Mouse (Mus musculus): ENCODE data around the gene Ajm1. TPM values are rescaled to one million over a fixed set of nuclear protein-coding genes. Genes with fewer than 3 reads are reported as not detected.
A peak's percentile ranks its signal among the peaks of the same experiment; 100 is the strongest.

Ajm1 gene
- polyA plus RNA-seq, 1 experiment from 2014 or later = 1.5 TPM

DNA sequence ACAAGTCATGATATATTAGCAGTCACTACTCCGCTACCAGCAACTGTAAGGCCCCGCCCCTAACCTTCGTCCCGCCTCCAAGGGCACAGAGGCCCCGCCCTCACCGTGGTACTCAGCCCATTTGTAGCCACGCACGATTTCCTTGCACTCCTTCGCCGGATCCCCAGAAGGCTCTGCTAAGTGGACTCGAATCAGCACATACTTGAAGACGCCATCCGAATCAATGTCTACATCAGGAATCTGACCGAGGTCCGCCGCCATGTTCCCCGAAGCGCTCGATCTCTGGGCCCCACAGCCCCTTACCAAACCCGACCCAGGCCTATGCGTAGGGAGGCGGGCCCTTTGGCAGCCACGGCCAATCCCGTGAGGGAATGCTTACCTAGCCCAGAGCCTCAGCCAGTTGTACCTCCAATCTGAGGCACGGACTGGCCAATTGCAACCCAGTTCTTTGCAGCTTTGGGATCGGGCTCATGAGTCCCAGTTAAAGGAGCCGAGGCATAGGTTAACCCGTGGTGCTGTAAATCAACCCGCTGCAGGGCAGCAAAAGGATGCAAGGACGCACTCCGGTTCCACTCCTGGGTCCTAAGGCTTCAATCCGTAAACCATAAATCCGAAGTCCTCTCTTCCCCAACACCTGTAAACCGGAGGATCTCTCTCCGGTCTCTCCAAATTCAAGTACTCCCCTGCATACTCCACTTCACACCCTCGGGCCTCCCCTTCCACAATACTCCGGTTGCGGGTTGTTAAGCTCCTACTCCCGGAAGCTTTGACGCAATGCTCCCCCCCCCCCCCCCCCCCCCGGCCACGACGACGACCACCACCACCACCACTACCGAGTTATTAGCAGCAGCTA lies 6.8 kb downstream of the Ajm1 start, which contains the start of the genes Mamdc4 and Phpt1:
Gene Mamdc4, minus strand, starts transcription at position 267 of the 853 bp plus-strand sequence.
Gene Phpt1, minus strand, starts transcription at position 646 of the 853 bp plus-strand sequence.
- Histone ChIP-seq H3K27me3 (peaks cover 43% of the 10 kb centered on the region), H3K36me3 (replicated peaks) (peaks cover 21% of the 10 kb centered on the region), H3K4me1 (peaks cover 53% of the 10 kb centered on the region), H3K9ac (peak within 1 kb of the TSS; percentile 65), H3K9me3 (no peaks in the 10 kb centered on the region), H3K4me3 (replicated peaks) (peak within 1 kb of the TSS; percentile 61), H3K4me2 (peak within 1 kb of the TSS; percentile 74), H3K27ac (peak within 1 kb of the TSS; percentile 85)
- ATAC-seq (ENCODE audit: low FRiP score) = peak; percentile 98
- under 1% methylated on average over 42 of the region's 45 CpGs for WGBS

- Histone ChIP-seq H3K9ac (peak overlapping the region; percentile 65), H3K4me3 (replicated peaks) (peak overlapping the region; percentile 61), H3K36me3 (replicated peaks) (peaks cover 27% of the 10 kb centered on the region), H3K27ac (no peak overlapping the region), H3K9me3 (no peaks in the 10 kb centered on the region), H3K4me1 (peaks cover 46% of the 10 kb centered on the region), H3K27me3 (peaks cover 37% of the 10 kb centered on the region), H3K4me2 (peak overlapping the region; percentile 74)
- WGBS = 18% methylated on average over 11 of the region's 11 CpGs
- 0 out of 2 replicates have a peak, but pooled peaks have one; percentile 1 for ATAC-seq (ENCODE audit: low FRiP score)
Measured at GRCm38 (mm10) chr2:25574136-25574535, 7.4 kb downstream of the Ajm1 start.

GRCm38 (mm10) chr2:25573068-25573467 lies 8.5 kb downstream of the Ajm1 start:
- Histone ChIP-seq H3K27me3 (peaks cover 26% of the 10 kb centered on the region), H3K4me1 (peaks cover 38% of the 10 kb centered on the region), H3K9ac (no peak overlapping the region), H3K27ac (no peak overlapping the region), H3K4me2 (peak overlapping the region; percentile 74), H3K36me3 (replicated peaks) (peaks cover 38% of the 10 kb centered on the region), H3K4me3 (replicated peaks) (no peak overlapping the region), H3K9me3 (no peaks in the 10 kb centered on the region)
- WGBS = 92% methylated on average over 2 of the region's 2 CpGs
- ATAC-seq (ENCODE audit: low FRiP score) = no peak

DNA sequence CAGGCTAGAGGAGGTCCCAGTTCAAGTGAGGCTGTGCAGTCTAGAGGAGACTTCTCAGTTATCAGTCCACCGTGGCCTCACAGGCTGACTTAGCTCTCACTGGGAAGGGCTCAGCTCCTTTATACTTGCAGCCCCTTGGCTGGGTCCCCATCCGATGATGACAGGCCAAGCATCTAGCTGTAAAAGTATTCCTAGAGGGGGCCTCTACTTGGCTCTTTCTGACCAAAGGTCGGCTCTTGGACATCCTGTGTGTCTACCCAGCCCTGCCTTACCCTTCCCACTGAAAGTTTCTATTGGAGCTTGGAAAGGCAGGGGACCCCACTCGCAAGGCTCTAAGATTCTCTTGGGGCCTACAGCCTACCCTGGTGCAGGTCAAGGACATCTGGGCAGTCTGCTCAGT lies 10.3 kb downstream of the Ajm1 start:
- Histone ChIP-seq H3K9ac (no peak overlapping the region), H3K4me1 (peaks cover 26% of the 10 kb centered on the region), H3K9me3 (no peaks in the 10 kb centered on the region), H3K4me2 (no peak overlapping the region), H3K27me3 (peaks cover 8% of the 10 kb centered on the region), H3K27ac (no peak overlapping the region), H3K4me3 (replicated peaks) (no peak overlapping the region), H3K36me3 (replicated peaks) (peaks cover 54% of the 10 kb centered on the region)
- WGBS = 85% methylated on average over 4 of the region's 4 CpGs
- ATAC-seq (ENCODE audit: low FRiP score) = no peak

GRCm38 (mm10) chr2:25569323-25569722 lies 12.2 kb downstream of the Ajm1 start:
- Histone ChIP-seq H3K4me2 (no peak overlapping the region), H3K27ac (no peak overlapping the region), H3K36me3 (replicated peaks) (peaks cover 73% of the 10 kb centered on the region), H3K4me3 (replicated peaks) (no peak overlapping the region), H3K4me1 (peaks cover 18% of the 10 kb centered on the region), H3K27me3 (no peaks in the 10 kb centered on the region), H3K9ac (no peak overlapping the region), H3K9me3 (no peaks in the 10 kb centered on the region)
- ATAC-seq (ENCODE audit: low FRiP score) = no peak
- WGBS = 96% methylated on average over 3 of the region's 3 CpGs

DNA sequence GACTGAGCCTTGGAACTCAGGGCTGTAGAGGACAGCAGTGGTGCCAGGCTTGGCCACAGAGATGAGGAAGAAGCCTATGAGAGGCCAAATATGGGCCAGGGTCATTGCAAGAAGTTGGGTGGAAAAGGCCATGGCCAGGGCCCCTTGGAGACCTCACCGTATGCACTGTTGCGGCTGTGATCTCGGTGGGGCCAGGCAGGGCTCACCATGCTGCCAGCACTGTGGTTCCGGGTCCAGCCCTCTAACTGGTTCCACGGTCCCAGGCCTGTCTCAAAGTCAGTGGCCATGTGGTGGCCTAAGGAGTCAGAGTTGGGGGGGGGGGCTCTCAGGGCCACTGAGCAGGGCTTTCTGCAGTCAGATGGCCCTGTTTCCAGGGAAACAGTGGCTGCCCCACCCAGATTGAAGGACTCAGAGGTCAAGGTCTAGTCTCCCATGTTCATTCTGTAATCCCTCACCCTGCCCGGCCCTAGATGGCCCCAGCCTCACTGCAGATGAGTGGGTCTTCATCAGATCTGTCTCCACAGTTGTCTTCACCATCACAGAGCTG lies 13.0 kb downstream of the Ajm1 start:
- no peaks in the 10 kb centered on the region for H3K27me3 ChIP-seq
- H3K9ac ChIP-seq = no peak overlapping the region
- H3K4me3 ChIP-seq (replicated peaks) = no peak overlapping the region
- no peaks in the 10 kb centered on the region for H3K9me3 ChIP-seq
- H3K27ac ChIP-seq = no peak overlapping the region
- peaks cover 10% of the 10 kb centered on the region for H3K4me1 ChIP-seq
- H3K4me2 ChIP-seq = no peak overlapping the region
- peaks cover 81% of the 10 kb centered on the region for H3K36me3 ChIP-seq (replicated peaks)
- ATAC-seq (ENCODE audit: low FRiP score) = no peak
- WGBS = 96% methylated on average over 6 of the region's 6 CpGs

GRCm38 (mm10) chr2:25566558-25566957 lies 15.0 kb downstream of the Ajm1 start:
- peaks cover 96% of the 10 kb centered on the region for H3K36me3 ChIP-seq (replicated peaks)
- no peaks in the 10 kb centered on the region for H3K9me3 ChIP-seq
- ATAC-seq (ENCODE audit: low FRiP score) = no peak
- 89% methylated on average over 6 of the region's 6 CpGs for WGBS
- H3K27ac ChIP-seq = no peak overlapping the region
- no peak overlapping the region for H3K4me2 ChIP-seq
- H3K9ac ChIP-seq = no peak overlapping the region
- no peaks in the 10 kb centered on the region for H3K4me1 ChIP-seq
- no peaks in the 10 kb centered on the region for H3K27me3 ChIP-seq
- H3K4me3 ChIP-seq (replicated peaks) = no peak overlapping the region

GRCm38 (mm10) chr2:25565741-25566140 lies 15.8 kb downstream of the Ajm1 start:
- no peak for ATAC-seq (ENCODE audit: low FRiP score)
- no peak overlapping the region for H3K27ac ChIP-seq
- H3K4me1 ChIP-seq = no peaks in the 10 kb centered on the region
- no peak overlapping the region for H3K4me3 ChIP-seq (replicated peaks)
- H3K9ac ChIP-seq = no peak overlapping the region
- peaks cover 97% of the 10 kb centered on the region for H3K36me3 ChIP-seq (replicated peaks)
- H3K27me3 ChIP-seq = no peaks in the 10 kb centered on the region
- H3K9me3 ChIP-seq = no peaks in the 10 kb centered on the region
- no peak overlapping the region for H3K4me2 ChIP-seq
- WGBS = 91% methylated on average over 8 of the region's 8 CpGs

GRCm38 (mm10) chr2:25561946-25562345 lies 19.6 kb downstream of the Ajm1 start:
- no peak overlapping the region for H3K4me3 ChIP-seq (replicated peaks)
- no peak overlapping the region for H3K9ac ChIP-seq
- ATAC-seq (ENCODE audit: low FRiP score) = no peak
- 88% methylated on average over 9 of the region's 9 CpGs for WGBS
- no peaks in the 10 kb centered on the region for H3K27me3 ChIP-seq
- H3K9me3 ChIP-seq = no peaks in the 10 kb centered on the region
- H3K27ac ChIP-seq = no peak overlapping the region
- peaks cover 71% of the 10 kb centered on the region for H3K36me3 ChIP-seq (replicated peaks)
- H3K4me2 ChIP-seq = no peak overlapping the region
- peaks cover 18% of the 10 kb centered on the region for H3K4me1 ChIP-seq

GRCm38 (mm10) chr2:25560551-25560950 lies 21.0 kb downstream of the Ajm1 start:
- 94% methylated on average over 8 of the region's 8 CpGs for WGBS
- Histone ChIP-seq H3K9me3 (no peaks in the 10 kb centered on the region), H3K9ac (no peak overlapping the region), H3K36me3 (replicated peaks) (peaks cover 59% of the 10 kb centered on the region), H3K4me1 (peaks cover 22% of the 10 kb centered on the region), H3K4me2 (no peak overlapping the region), H3K27ac (no peak overlapping the region), H3K4me3 (replicated peaks) (no peak overlapping the region), H3K27me3 (no peaks in the 10 kb centered on the region)
- no peak for ATAC-seq (ENCODE audit: low FRiP score)

GRCm38 (mm10) chr2:25558774-25559173 lies 22.8 kb downstream of the Ajm1 start:
- 72% methylated on average over 6 of the region's 6 CpGs for WGBS
- Histone ChIP-seq H3K4me1 (peaks cover 22% of the 10 kb centered on the region), H3K9me3 (no peaks in the 10 kb centered on the region), H3K9ac (peak overlapping the region; percentile 96), H3K36me3 (replicated peaks) (peaks cover 41% of the 10 kb centered on the region), H3K4me2 (peak overlapping the region; percentile 94), H3K27ac (no peak overlapping the region), H3K27me3 (no peaks in the 10 kb centered on the region), H3K4me3 (replicated peaks) (peak overlapping the region; percentile 95)
- ATAC-seq (ENCODE audit: low FRiP score) = no peak

DNA sequence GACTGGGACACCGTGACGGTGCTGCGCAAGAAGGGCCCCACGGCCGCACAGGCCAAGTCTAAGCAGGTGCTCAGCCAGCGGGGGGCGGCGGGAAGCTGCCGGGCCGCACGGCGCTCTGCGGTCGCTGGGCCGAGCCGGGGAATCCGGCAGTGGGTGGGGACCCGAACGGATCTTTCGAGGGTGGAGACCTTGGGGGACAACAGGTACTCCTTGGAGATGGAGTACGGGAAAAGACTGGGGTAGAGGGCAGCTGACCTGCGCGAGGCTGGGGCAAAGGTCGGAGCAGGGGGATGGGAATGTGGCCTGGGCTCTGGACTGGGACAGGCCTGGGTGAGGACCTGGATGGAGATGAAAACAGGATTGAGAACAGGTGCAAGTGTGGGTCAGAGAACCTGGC lies 23.6 kb downstream of the Ajm1 start:
- H3K9ac ChIP-seq = peak overlapping the region; percentile 96
- peak overlapping the region; percentile 77 for H3K27ac ChIP-seq
- peak; percentile 48; the same call in 1 of the 2 replicates for ATAC-seq (ENCODE audit: low FRiP score)
- peak overlapping the region; percentile 94 for H3K4me2 ChIP-seq
- peak overlapping the region; percentile 95 for H3K4me3 ChIP-seq (replicated peaks)
- no peaks in the 10 kb centered on the region for H3K27me3 ChIP-seq
- H3K4me1 ChIP-seq = peaks cover 22% of the 10 kb centered on the region
- WGBS = under 1% methylated on average over 24 of the region's 24 CpGs
- H3K36me3 ChIP-seq (replicated peaks) = peaks cover 33% of the 10 kb centered on the region
- no peaks in the 10 kb centered on the region for H3K9me3 ChIP-seq

Measured in forebrain, embryonic 12.5 days (tissue).